Mouse (Mus musculus) neural tube, embryonic 12.5 days (tissue): ENCODE data around the gene Chrnb4. TPM values are rescaled to one million over a fixed set of nuclear protein-coding genes. Genes with fewer than 3 reads are reported as not detected.
A peak's percentile ranks its signal among the peaks of the same experiment; 100 is the strongest.

Experiments
- ATAC-seq: fragments of 200-750 bp; cut with Nextera tagmentation; 2 replicates; pipeline ENCODE4 v1.8.0; 2017; ENCODE audit warnings: low read depth, mild to moderate bottlenecking, moderate TSS enrichment, moderate library complexity; ENCODE audit not compliant: low FRiP score
- H3K27ac ChIP-seq: fragments of 300-500 bp; sonication (generic); 2 replicates; pipeline ENCODE4 v1.5.1; 2016
- H3K27me3 ChIP-seq: fragments of 300-500 bp; sonication (generic); replicated peaks from 2 replicates; pipeline ENCODE4 v1.6.1; 2016; ENCODE audit warnings: mild to moderate bottlenecking
- H3K36me3 ChIP-seq: fragments of 300-500 bp; sonication (generic); 2 replicates; pipeline ENCODE4 v1.6.1; 2016; ENCODE audit warnings: mild to moderate bottlenecking
- H3K4me1 ChIP-seq: fragments of 300-500 bp; sonication (generic); 2 replicates; pipeline ENCODE4 v1.6.1; 2016
- H3K4me2 ChIP-seq: fragments of 300-500 bp; sonication (generic); replicated peaks from 2 replicates; pipeline ENCODE4 v1.6.1; 2016; ENCODE audit warnings: mild to moderate bottlenecking
- H3K4me3 ChIP-seq: fragments of 300-500 bp; sonication (generic); 2 replicates; pipeline ENCODE4 v1.5.1; 2016
- H3K9ac ChIP-seq: fragments of 300-500 bp; sonication (generic); 2 replicates; pipeline ENCODE4 v1.6.1; 2016; ENCODE audit warnings: mild to moderate bottlenecking
- H3K9me3 ChIP-seq: fragments of 300-500 bp; sonication (generic); 2 replicates; pipeline ENCODE4 v1.6.1; 2016; ENCODE audit warnings: mild to moderate bottlenecking
- WGBS: fragments of 180-500 bp; shearing (Covaris S2); methylation state at CpG from one replicate; pipeline ENCODE4 v1.1.7; 2016; 5-methylcytosine and 5-hydroxymethylcytosine counted together
- polyA plus RNA-seq: library from polyadenylated mRNA; unstranded; fragments of >200 nt; fragmentation: Nextera tagmentation; extraction: Ambion mirVana; gene quantifications from 2 replicates; pipeline ENCODE4 v1.2.1, GENCODE M21; 2016

Gene Chrnb4
- polyA plus RNA-seq, 1 experiment from 2014 or later: 3.7 TPM

DNA sequence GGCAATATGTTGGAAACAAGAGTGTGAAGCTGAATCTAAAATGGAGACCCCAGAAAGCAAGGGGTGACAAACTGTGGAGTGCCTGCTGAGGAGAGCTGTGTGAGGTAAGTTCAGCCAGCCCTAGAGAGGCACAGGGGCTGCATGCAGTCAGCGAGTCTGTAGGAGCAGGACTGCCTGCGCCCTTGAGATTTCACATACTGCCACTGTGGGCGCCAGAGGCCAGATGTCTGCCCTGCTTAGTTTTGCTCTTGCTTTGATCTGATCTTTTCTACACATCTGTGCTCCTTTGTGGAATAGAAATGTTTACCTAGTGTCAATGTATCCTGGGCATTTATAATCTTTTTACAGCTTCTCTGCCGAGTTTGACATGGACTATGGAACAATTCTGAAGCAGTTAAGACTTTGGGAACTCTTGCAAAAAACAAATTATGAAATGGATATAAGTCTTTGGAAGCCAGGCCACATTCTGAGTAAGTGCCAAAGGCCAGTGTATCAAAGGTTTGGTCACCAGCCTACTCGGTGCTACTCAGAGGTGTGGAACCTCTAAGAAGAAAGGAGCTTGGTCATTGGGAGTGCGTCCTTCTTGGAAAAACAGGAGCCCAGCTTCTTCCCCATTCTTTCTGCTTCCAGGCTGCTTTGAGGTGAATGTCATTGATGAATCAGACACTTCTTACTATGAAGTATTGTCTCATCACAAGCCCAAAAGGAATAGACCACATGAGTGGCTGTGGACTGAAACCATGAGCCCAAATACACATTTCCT, 37.8 kb downstream of the Chrnb4 start:
- 60% methylated on average over 6 of the region's 6 CpGs for WGBS
- ATAC-seq: no peak

GRCm38 (mm10) chr9:55009692-55010091, 38.9 kb downstream of the Chrnb4 start:
- no peaks in the 10 kb centered on the region for H3K4me1 ChIP-seq
- no peak overlapping the region for H3K4me2 ChIP-seq
- no peak overlapping the region for H3K4me3 ChIP-seq
- H3K27ac ChIP-seq: no peak overlapping the region
- no peaks in the 10 kb centered on the region for H3K9me3 ChIP-seq
- H3K27me3 ChIP-seq: no peaks in the 10 kb centered on the region
- H3K9ac ChIP-seq: no peak overlapping the region
- no peaks in the 10 kb centered on the region; the same call in 1 of the 2 replicates for H3K36me3 ChIP-seq
- 91% methylated on average over 2 of the region's 2 CpGs for WGBS
- no peak for ATAC-seq

More for the DNA sequence above, 37.8 kb downstream of the Chrnb4 start:
- Histone ChIP-seq H3K9ac (no peak overlapping the region), H3K27me3 (no peaks in the 10 kb centered on the region), H3K4me2 (no peak overlapping the region), H3K36me3 (peaks cover 8% of the 10 kb centered on the region), H3K9me3 (no peaks in the 10 kb centered on the region), H3K4me3 (no peak overlapping the region), H3K4me1 (no peaks in the 10 kb centered on the region), H3K27ac (no peak overlapping the region)

DNA sequence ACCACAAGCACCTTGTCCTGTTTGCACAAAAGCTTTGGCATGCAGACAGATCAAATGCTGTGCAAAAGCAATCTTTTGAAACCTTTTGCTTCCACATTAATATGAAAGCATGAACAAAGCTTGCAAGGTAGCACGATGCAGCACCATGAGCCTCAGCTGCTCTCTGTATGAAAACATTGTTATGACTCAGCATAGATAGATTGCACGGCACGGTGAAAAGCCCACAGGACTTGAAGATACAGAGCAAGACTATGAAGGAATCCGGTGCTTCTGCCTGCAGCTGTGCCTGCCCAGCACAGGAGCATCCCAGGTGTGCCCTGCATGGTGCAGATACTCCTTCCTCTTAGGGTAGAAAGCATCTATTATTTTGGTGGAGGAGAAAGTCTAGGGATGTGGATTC, 45.0 kb downstream of the Chrnb4 start:
- Histone ChIP-seq H3K36me3 (no peaks in the 10 kb centered on the region), H3K27ac (no peak overlapping the region), H3K9ac (no peak overlapping the region), H3K4me1 (peaks cover 4% of the 10 kb centered on the region; the same call in 1 of the 2 replicates), H3K4me3 (no peak overlapping the region), H3K4me2 (no peak overlapping the region), H3K9me3 (no peaks in the 10 kb centered on the region), H3K27me3 (no peaks in the 10 kb centered on the region)
- no peak for ATAC-seq
- 74% methylated on average over 4 of the region's 4 CpGs for WGBS

DNA sequence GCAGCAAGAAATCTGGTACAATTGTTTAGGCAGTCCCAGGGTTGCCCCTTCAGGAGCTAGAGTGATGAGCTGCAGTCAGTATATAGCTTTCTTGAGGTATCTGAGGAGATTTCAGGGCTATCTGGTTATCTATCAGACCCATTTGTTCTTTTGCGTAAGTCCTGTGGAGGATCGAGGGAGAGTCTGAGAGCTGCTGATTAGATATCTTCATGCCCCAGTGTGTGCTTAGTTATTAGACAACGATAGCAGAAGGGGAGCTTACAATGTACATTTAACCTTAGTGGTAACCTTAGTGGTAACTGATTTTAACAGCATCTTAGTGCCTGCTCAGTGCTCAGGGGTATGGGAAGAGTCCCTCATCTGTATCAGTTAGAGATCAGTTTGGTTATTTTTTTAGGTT, 52.9 kb downstream of the Chrnb4 start:
- no peaks in the 10 kb centered on the region for H3K27me3 ChIP-seq
- no peak for ATAC-seq
- no peak overlapping the region for H3K4me2 ChIP-seq
- H3K4me3 ChIP-seq: no peak overlapping the region
- no peaks in the 10 kb centered on the region for H3K36me3 ChIP-seq
- no peaks in the 10 kb centered on the region for H3K9me3 ChIP-seq
- H3K9ac ChIP-seq: no peak overlapping the region
- H3K27ac ChIP-seq: no peak overlapping the region
- no peaks in the 10 kb centered on the region for H3K4me1 ChIP-seq
- 92% methylated on average over 3 of the region's 3 CpGs for WGBS

- 48% methylated on average over 3 of the region's 3 CpGs for WGBS
- ATAC-seq: no peak
These were observed 54.2 kb downstream of the Chrnb4 start for GRCm38 (mm10) chr9:54994381-54994780.

DNA sequence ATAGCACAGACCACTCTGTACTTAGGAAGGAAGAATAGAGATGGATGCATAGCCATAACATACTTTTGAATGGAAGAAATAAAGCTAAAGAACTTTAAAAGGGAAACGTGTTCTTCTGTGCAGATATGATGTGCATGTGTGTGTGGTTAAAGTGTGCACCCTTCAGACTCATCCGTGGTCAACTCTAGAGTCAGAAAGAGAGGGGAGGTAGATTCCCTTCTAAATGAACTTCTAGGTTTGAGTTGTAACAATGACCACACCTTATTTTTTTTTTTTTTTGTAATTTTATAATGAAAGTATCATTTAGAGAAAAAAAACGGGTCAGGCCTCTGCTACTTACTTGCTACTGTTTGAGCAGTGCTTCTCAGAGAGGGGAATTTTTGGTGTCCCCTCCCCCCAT, 58.2 kb downstream of the Chrnb4 start:
- no peak for ATAC-seq
- no peak overlapping the region for H3K9ac ChIP-seq
- WGBS: 83% methylated on average over 3 of the region's 3 CpGs

More at GRCm38 (mm10) chr9:54994381-54994780, 54.2 kb downstream of the Chrnb4 start:
- H3K9me3 ChIP-seq: no peaks in the 10 kb centered on the region
- no peak overlapping the region for H3K27ac ChIP-seq
- H3K9ac ChIP-seq: no peak overlapping the region
- H3K27me3 ChIP-seq: no peaks in the 10 kb centered on the region
- no peak overlapping the region for H3K4me3 ChIP-seq
- H3K4me2 ChIP-seq: no peak overlapping the region
- no peaks in the 10 kb centered on the region for H3K4me1 ChIP-seq
- H3K36me3 ChIP-seq: no peaks in the 10 kb centered on the region

GRCm38 (mm10) chr9:54982401-54982800, 66.2 kb downstream of the Chrnb4 start:
- Histone ChIP-seq H3K9me3 (no peaks in the 10 kb centered on the region), H3K4me1 (peaks cover 11% of the 10 kb centered on the region), H3K9ac (no peak overlapping the region), H3K27ac (no peak overlapping the region), H3K27me3 (peaks cover 14% of the 10 kb centered on the region), H3K4me3 (peak overlapping the region; percentile 61; the same call in 1 of the 2 replicates), H3K4me2 (peak overlapping the region; percentile 83), H3K36me3 (no peaks in the 10 kb centered on the region)
- WGBS: 4% methylated on average over 7 of the region's 7 CpGs
- no peak for ATAC-seq

More for the DNA sequence above, 58.2 kb downstream of the Chrnb4 start:
- Histone ChIP-seq H3K27ac (no peak overlapping the region), H3K4me2 (no peak overlapping the region), H3K36me3 (no peaks in the 10 kb centered on the region), H3K4me1 (no peaks in the 10 kb centered on the region), H3K27me3 (no peaks in the 10 kb centered on the region), H3K9me3 (no peaks in the 10 kb centered on the region), H3K4me3 (no peak overlapping the region)

- Histone ChIP-seq H3K9me3 (no peaks in the 10 kb centered on the region), H3K36me3 (no peaks in the 10 kb centered on the region), H3K27ac (no peak overlapping the region), H3K4me3 (peak overlapping the region; percentile 61), H3K4me1 (peaks cover 11% of the 10 kb centered on the region), H3K4me2 (peak overlapping the region; percentile 83), H3K27me3 (peaks cover 14% of the 10 kb centered on the region), H3K9ac (peak overlapping the region; percentile 64)
- WGBS: under 1% methylated on average over 85 of the region's 85 CpGs
- peak; percentile 93 for ATAC-seq
These were observed 67.0 kb downstream of the Chrnb4 start for GRCm38 (mm10) chr9:54981291-54982191.

- Histone ChIP-seq H3K27me3 (peaks cover 14% of the 10 kb centered on the region), H3K9ac (peak within 1 kb of the TSS; percentile 64), H3K27ac (no peak within 1 kb of the TSS), H3K4me2 (peak within 1 kb of the TSS; percentile 83), H3K9me3 (no peaks in the 10 kb centered on the region), H3K36me3 (no peaks in the 10 kb centered on the region), H3K4me1 (peaks cover 11% of the 10 kb centered on the region), H3K4me3 (peak within 1 kb of the TSS; percentile 61)
- 54% methylated on average over 8 of the region's 8 CpGs for WGBS
- no peak for ATAC-seq
These were observed 67.9 kb downstream of the Chrnb4 start, which contains the start of gene Chrna5 for GRCm38 (mm10) chr9:54980674-54981073. Gene Chrna5, plus strand, starts transcription at chr9:54980880.

Other genes with a start within 250 kb of the Chrnb4 start
- 59.6 and 64.5 TPM in 2 replicates for gene Ireb2, start 185.0 kb downstream of the Chrnb4 start, polyA plus RNA-seq
- gene Hykk, start 131.5 kb downstream of the Chrnb4 start, polyA plus RNA-seq: 4.1 and 4.4 TPM in 2 replicates
- 282 and 287 TPM in 2 replicates for gene Psma4, start 98.0 kb downstream of the Chrnb4 start, polyA plus RNA-seq
- 0.87 and 0.92 TPM in 2 replicates for gene AY074887, start 97.8 kb downstream of the Chrnb4 start, polyA plus RNA-seq
- gene Chrna5, start 67.9 kb downstream of the Chrnb4 start, polyA plus RNA-seq: 6.3 and 6.8 TPM in 2 replicates
- gene Chrna3, start 22.2 kb downstream of the Chrnb4 start, polyA plus RNA-seq: 29.9 and 30.7 TPM in 2 replicates
- gene Ube2q2, start 100.1 kb upstream of the Chrnb4 start, polyA plus RNA-seq: 52.7 and 54.5 TPM in 2 replicates
- 80.7 and 82.8 TPM in 2 replicates for gene Fbxo22, start 160.1 kb upstream of the Chrnb4 start, polyA plus RNA-seq